Mouse (Mus musculus) E14TG2a.4 (cell line): ENCODE measurements at regions not wholly inside any gene's neighbourhood (a gene's known extent, or its start where the extent isn't known, plus 50 kb on each side); places are given as distances from the start of the nearest gene placed in this dataset.

Source experiments
- CTCF ChIP-seq: conservative IDR thresholded peaks from 2 replicates; pipeline ENCODE4 v1.5.1; 2014; ENCODE audit warnings: low read length
- NANOG ChIP-seq: IDR thresholded peaks from 2 replicates; pipeline ENCODE4 v1.6.1; 2014; ENCODE audit warnings: borderline replicate concordance, low read length, mixed read lengths
- POU5F1 ChIP-seq: IDR thresholded peaks from 2 replicates; pipeline ENCODE4 v1.6.1; 2014; ENCODE audit warnings: low read length, borderline replicate concordance

- TF ChIP-seq CTCF: no peak
- TF ChIP-seq NANOG: no peak
- no peak for TF ChIP-seq POU5F1
Observed at GRCm38 (mm10) chr13:31186805-31187589, 213.0 kb downstream of the Gm5447 start.
